Mouse (Mus musculus) kidney, embryonic 15.5 days (tissue): ENCODE measurements at regions not wholly inside any gene's neighbourhood (a gene's known extent, or its start where the extent isn't known, plus 50 kb on each side); places are given as distances from the start of the nearest gene placed in this dataset.

Source experiments
- ATAC-seq: fragments of 200-750 bp; cut with Nextera tagmentation; replicated peaks from 2 replicates; pipeline ENCODE4 v1.8.0; 2017; ENCODE audit warnings: moderate TSS enrichment; ENCODE audit not compliant: low FRiP score
- H3K27ac ChIP-seq: fragments of 300-500 bp; sonication (generic); 2 replicates; pipeline ENCODE4 v1.5.1; 2015; ENCODE audit warnings: mild to moderate bottlenecking, inconsistent platforms
- H3K27me3 ChIP-seq: fragments of 300-500 bp; sonication (generic); 2 replicates; pipeline ENCODE4 v1.6.1; 2015; ENCODE audit warnings: inconsistent platforms
- H3K36me3 ChIP-seq: fragments of 300-500 bp; sonication (generic); 2 replicates; pipeline ENCODE4 v1.6.1; 2015; ENCODE audit warnings: inconsistent platforms
- H3K4me1 ChIP-seq: fragments of 300-500 bp; sonication (generic); 2 replicates; pipeline ENCODE4 v1.6.1; 2015; ENCODE audit warnings: inconsistent platforms
- H3K4me2 ChIP-seq: fragments of 300-500 bp; sonication (generic); 2 replicates; pipeline ENCODE4 v1.6.1; 2015; ENCODE audit warnings: moderate library complexity, mild to moderate bottlenecking, inconsistent platforms
- H3K4me3 ChIP-seq: fragments of 300-500 bp; sonication (generic); replicated peaks from 2 replicates; pipeline ENCODE4 v1.5.1; 2015; ENCODE audit warnings: mild to moderate bottlenecking, inconsistent platforms
- H3K9ac ChIP-seq: fragments of 300-500 bp; sonication (generic); 2 replicates; pipeline ENCODE4 v1.6.1; 2015; ENCODE audit warnings: mild to moderate bottlenecking, inconsistent platforms
- H3K9me3 ChIP-seq: fragments of 300-500 bp; sonication (generic); replicated peaks from 2 replicates; pipeline ENCODE4 v1.6.1; 2016; ENCODE audit warnings: inconsistent platforms
- WGBS: fragments of 180-500 bp; shearing (Covaris S2); methylation state at CpG from one replicate; pipeline ENCODE4 v1.1.7; 2015; ENCODE audit warnings: mixed read lengths; 5-methylcytosine and 5-hydroxymethylcytosine counted together

- H3K9ac ChIP-seq, result no peak overlapping the region
- H3K9me3 ChIP-seq, result no peaks in the 10 kb centered on the region
- 66% methylated on average over 1 of the region's 1 CpGs for WGBS
- H3K36me3 ChIP-seq, result no peaks in the 10 kb centered on the region
- H3K4me2 ChIP-seq, result no peak overlapping the region
- no peak for ATAC-seq
- no peak overlapping the region for H3K27ac ChIP-seq
- H3K4me1 ChIP-seq, result peaks cover 10% of the 10 kb centered on the region; the same call in 1 of the 2 replicates
- H3K27me3 ChIP-seq, result no peaks in the 10 kb centered on the region
- no peak overlapping the region for H3K4me3 ChIP-seq
Measured at GRCm38 (mm10) chr2:137169176-137169575, 52.7 kb upstream of the Jag1 start.

DNA sequence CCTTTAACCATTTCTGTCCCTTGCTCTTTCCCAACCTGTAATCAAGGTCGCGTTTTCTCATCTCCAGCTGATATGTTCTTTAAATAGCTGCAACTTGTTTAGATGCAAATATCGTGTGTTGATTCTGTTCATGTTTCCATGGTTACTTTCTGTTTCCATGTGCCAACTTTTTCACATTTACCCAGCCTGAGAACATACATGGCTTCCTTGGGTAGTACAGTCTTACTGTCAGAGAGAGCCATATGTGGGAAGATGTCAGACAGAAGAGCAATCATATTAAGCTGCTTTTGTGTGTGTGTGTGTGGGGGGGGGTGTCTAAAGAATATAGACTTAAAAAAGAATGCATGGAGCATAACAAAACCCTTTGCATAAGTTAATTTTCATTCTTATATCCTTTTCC lies 52.2 kb upstream of the Jag1 start:
- WGBS, result 88% methylated on average over 3 of the region's 3 CpGs
- no peak overlapping the region for H3K27ac ChIP-seq
- ATAC-seq, result no peak

More for the DNA sequence above, 52.2 kb upstream of the Jag1 start:
- Histone ChIP-seq H3K27me3 (no peaks in the 10 kb centered on the region), H3K9ac (no peak overlapping the region), H3K4me3 (no peak overlapping the region), H3K36me3 (no peaks in the 10 kb centered on the region), H3K4me1 (peaks cover 10% of the 10 kb centered on the region; the same call in 1 of the 2 replicates), H3K4me2 (no peak overlapping the region), H3K9me3 (no peaks in the 10 kb centered on the region)
